Mouse (Mus musculus) MEL (cell line): ENCODE results near the gene Pphln1. TPM values are rescaled to one million over a fixed set of nuclear protein-coding genes. Genes with fewer than 3 reads are reported as not detected.
A peak's percentile ranks its signal among the peaks of the same experiment; 100 is the strongest.

ENCODE experiments used
- DNase-seq: peaks from one replicate; pipeline ENCODE4 v3.0.0; 2011; ENCODE audit warnings: low read depth, low spot score
- H3K27ac ChIP-seq: 2 replicates; pipeline ENCODE4 v1.5.1; 2012; ENCODE audit warnings: low read depth, mild to moderate bottlenecking, control low read depth, low read length, moderate library complexity; ENCODE audit not compliant: control insufficient read depth
- H3K27me3 ChIP-seq, 2 experiments: fragments of 150-350 bp in 1 of 2; sonication (generic) in 1 of 2; 2 replicates each; pipeline ENCODE4 v1.6.1; 2012; ENCODE audit warnings: low read length in 2 of 2, mild to moderate bottlenecking in 2 of 2, improper control_type of control experiment in 1 of 2, moderate library complexity in 1 of 2; ENCODE audit not compliant: insufficient read depth in 2 of 2, control insufficient read depth in 1 of 2
- H3K36me3 ChIP-seq, 2 experiments: 2 replicates each; pipeline ENCODE4 v1.6.1; 2012 to 2014; ENCODE audit warnings: low read length in 2 of 2, improper control_type of control experiment in 1 of 2, inconsistent platforms in 1 of 2, mild to moderate bottlenecking in 1 of 2; ENCODE audit not compliant: insufficient read depth in 2 of 2, control insufficient read depth in 1 of 2
- H3K4me1 ChIP-seq, 2 experiments: fragments of 150-350 bp in 1 of 2; sonication (generic) in 1 of 2; 2 replicates each; pipeline ENCODE4 v1.6.1; 2012; ENCODE audit warnings: low read length in 2 of 2, improper control_type of control experiment in 1 of 2, mild to moderate bottlenecking in 1 of 2; ENCODE audit not compliant: insufficient read depth in 2 of 2, control insufficient read depth in 1 of 2
- H3K4me3 ChIP-seq, 2 experiments: fragments of 150-350 bp in 1 of 2; sonication (generic) in 1 of 2; 2 replicates each; pipeline ENCODE4 v1.5.1; 2012; ENCODE audit warnings: low read depth in 2 of 2, low read length in 2 of 2, mild to moderate bottlenecking in 2 of 2, moderate library complexity in 2 of 2, control low read depth in 1 of 2, improper control_type of control experiment in 1 of 2; ENCODE audit not compliant: control insufficient read depth in 1 of 2, insufficient read depth in 1 of 2
- H3K79me2 ChIP-seq: 2 replicates; pipeline ENCODE4 v1.6.1; 2012; ENCODE audit warnings: mild to moderate bottlenecking, low read length, moderate library complexity; ENCODE audit not compliant: control insufficient read depth, poor library complexity, insufficient read depth
- H3K9ac ChIP-seq: 2 replicates; pipeline ENCODE4 v1.6.1; 2012; ENCODE audit warnings: low read depth, mild to moderate bottlenecking, control low read depth, low read length, moderate library complexity; ENCODE audit not compliant: control insufficient read depth, poor library complexity, severe bottlenecking
- H3K9me3 ChIP-seq: fragments of 150-350 bp; sonication (generic); replicated peaks from 2 replicates; pipeline ENCODE4 v1.6.1; 2012; ENCODE audit warnings: mild to moderate bottlenecking, low read length, improper control_type of control experiment, moderate library complexity; ENCODE audit not compliant: insufficient read depth
- BHLHE40 ChIP-seq: IDR thresholded peaks from 2 replicates; pipeline ENCODE4 v1.6.1; 2012; ENCODE audit warnings: low read depth, mild to moderate bottlenecking, inconsistent platforms, low read length, improper control_type of control experiment, borderline replicate concordance
- CTCF ChIP-seq, 3 experiments: IDR thresholded peaks in 2 of 3; conservative IDR thresholded peaks in 1 of 3; 2 replicates each; pipeline ENCODE4 v1.5.1; 2011 to 2012; ENCODE audit warnings: low read length in 3 of 3, low read depth in 2 of 3, mild to moderate bottlenecking in 2 of 3, improper control_type of control experiment in 1 of 3, inconsistent platforms in 1 of 3, mixed read lengths in 1 of 3, moderate library complexity in 1 of 3; ENCODE audit not compliant: control insufficient read depth in 1 of 3, insufficient read depth in 1 of 3, poor library complexity in 1 of 3, severe bottlenecking in 1 of 3
- E2F4 ChIP-seq: IDR thresholded peaks from 2 replicates; pipeline ENCODE4 v1.6.1; 2011; ENCODE audit warnings: low read depth, low read length, improper control_type of control experiment, borderline replicate concordance
- ELF1 ChIP-seq: IDR thresholded peaks from 2 replicates; pipeline ENCODE4 v1.6.1; 2014; ENCODE audit warnings: low read depth, mild to moderate bottlenecking, inconsistent platforms, low read length, improper control_type of control experiment, moderate library complexity
- EP300 ChIP-seq, 2 experiments: IDR thresholded peaks; 2 replicates each; pipeline ENCODE4 v1.6.1; 2011; ENCODE audit warnings: improper control_type of control experiment in 2 of 2, low read length in 2 of 2, low read depth in 1 of 2, mild to moderate bottlenecking in 1 of 2
- GABPA ChIP-seq: IDR thresholded peaks from 2 replicates; pipeline ENCODE4 v1.6.1; 2012; ENCODE audit warnings: low read depth, mild to moderate bottlenecking, inconsistent platforms, low read length, improper control_type of control experiment, moderate library complexity
- GATA1 ChIP-seq: IDR thresholded peaks from 2 replicates; pipeline ENCODE4 v1.6.1; 2011; ENCODE audit warnings: low read depth, low read length, improper control_type of control experiment
- HCFC1 ChIP-seq: IDR thresholded peaks from 2 replicates; pipeline ENCODE4 v1.6.1; 2012; ENCODE audit warnings: low read depth, mild to moderate bottlenecking, inconsistent platforms, low read length, improper control_type of control experiment, moderate library complexity
- JUND ChIP-seq: IDR thresholded peaks from 2 replicates; pipeline ENCODE4 v1.6.1; 2011; ENCODE audit warnings: low read depth, mild to moderate bottlenecking, improper control_type of control experiment, low read length
- MAX ChIP-seq: IDR thresholded peaks from 2 replicates; pipeline ENCODE4 v1.6.1; 2011; ENCODE audit warnings: low read length, improper control_type of control experiment
- MAZ ChIP-seq: IDR thresholded peaks from 2 replicates; pipeline ENCODE4 v1.6.1; 2012; ENCODE audit warnings: low read depth, mild to moderate bottlenecking, inconsistent platforms, low read length, improper control_type of control experiment
- MXI1 ChIP-seq: IDR thresholded peaks from 2 replicates; pipeline ENCODE4 v1.6.1; 2011; ENCODE audit warnings: mild to moderate bottlenecking, low read depth, low read length, improper control_type of control experiment
- MYC ChIP-seq: IDR thresholded peaks from 2 replicates; pipeline ENCODE4 v1.6.1; 2011; ENCODE audit warnings: low read depth, mild to moderate bottlenecking, low read length, improper control_type of control experiment, moderate library complexity
- POLR2A ChIP-seq, 2 experiments: IDR thresholded peaks; 2 replicates each; pipeline ENCODE4 v1.6.1; 2011 to 2012; ENCODE audit warnings: low read length in 2 of 2, mild to moderate bottlenecking in 2 of 2, control low read depth in 1 of 2, improper control_type of control experiment in 1 of 2, low read depth in 1 of 2, moderate library complexity in 1 of 2; ENCODE audit not compliant: control insufficient read depth in 1 of 2, insufficient read depth in 1 of 2, poor library complexity in 1 of 2
- POLR2AphosphoS5 ChIP-seq: IDR thresholded peaks from 2 replicates; pipeline ENCODE4 v1.6.1; 2012; ENCODE audit warnings: low read depth, borderline replicate concordance, mild to moderate bottlenecking, inconsistent platforms, low read length, moderate library complexity, mixed read lengths
- RAD21 ChIP-seq: IDR thresholded peaks from 2 replicates; pipeline ENCODE4 v1.6.1; 2011; ENCODE audit warnings: mild to moderate bottlenecking, low read depth, low read length, improper control_type of control experiment
- SMC3 ChIP-seq: IDR thresholded peaks from 2 replicates; pipeline ENCODE4 v1.6.1; 2011; ENCODE audit warnings: low read depth, low read length, improper control_type of control experiment
- TAL1 ChIP-seq: IDR thresholded peaks from 2 replicates; pipeline ENCODE4 v1.6.1; 2012; ENCODE audit warnings: mild to moderate bottlenecking, inconsistent platforms, low read length, moderate library complexity, mixed read lengths
- UBTF ChIP-seq: IDR thresholded peaks from 2 replicates; pipeline ENCODE4 v1.6.1; 2012; ENCODE audit warnings: low read depth, mild to moderate bottlenecking, inconsistent platforms, low read length, improper control_type of control experiment, moderate library complexity, borderline replicate concordance; ENCODE audit not compliant: insufficient read depth
- USF1 ChIP-seq: IDR thresholded peaks from 2 replicates; pipeline ENCODE4 v1.6.1; 2014; ENCODE audit warnings: low read depth, mild to moderate bottlenecking, inconsistent platforms, low read length, improper control_type of control experiment, moderate library complexity
- USF2 ChIP-seq, 2 experiments: IDR thresholded peaks; 2 replicates each; pipeline ENCODE4 v1.6.1; 2011 to 2012; ENCODE audit warnings: improper control_type of control experiment in 2 of 2, low read length in 2 of 2, borderline replicate concordance in 1 of 2, inconsistent platforms in 1 of 2, low read depth in 1 of 2, mild to moderate bottlenecking in 1 of 2; ENCODE audit not compliant: insufficient read depth in 1 of 2
- ZC3H11A ChIP-seq: IDR thresholded peaks from 2 replicates; pipeline ENCODE4 v1.6.1; 2012; ENCODE audit warnings: low read depth, mild to moderate bottlenecking, inconsistent platforms, low read length, improper control_type of control experiment
- ZKSCAN1 ChIP-seq: IDR thresholded peaks from 2 replicates; pipeline ENCODE4 v1.6.1; 2012; ENCODE audit warnings: low read depth, mild to moderate bottlenecking, inconsistent platforms, low read length, improper control_type of control experiment, moderate library complexity
- ZMIZ1 ChIP-seq: IDR thresholded peaks from 2 replicates; pipeline ENCODE4 v1.6.1; 2012; ENCODE audit warnings: low read depth, mild to moderate bottlenecking, inconsistent platforms, low read length, improper control_type of control experiment, moderate library complexity
- polyA plus RNA-seq, 2 experiments: library from polyadenylated mRNA; stranded (reverse) in 1 of 2; unstranded in 1 of 2; fragments of >175 nt in 1 of 2; fragments of >200 nt in 1 of 2; gene quantifications; 2 replicates each; pipeline versions ENCODE4 v1.2.1 to v1.2.4; 2012; ENCODE audit warnings: low replicate concordance in 2 of 2, low read depth in 1 of 2; ENCODE audit not compliant: insufficient read length in 2 of 2, insufficient read depth in 1 of 2, missing spikeins in 1 of 2
- total RNA-seq: library from RNA; depleted of rRNA; stranded (reverse); fragments of 300-350 nt; gene quantifications from 2 replicates; pipeline ENCODE4 v1.2.3, GENCODE M21; 2012

Pphln1 gene
- total and polyA plus RNA-seq, 3 experiments: 43.4 to 63.0 (median 50.1) TPM

- no peak for TF ChIP-seq USF2 (IDR thresholded peaks at IDR 0.05; ENCODE audit: borderline replicate concordance in 1 of 2, insufficient read depth in 1 of 2, low read depth in 1 of 2, low read length in 2 of 2)
These were observed 35.7 kb downstream of the Pphln1 start (continued) for GRCm38 (mm10) chr15:93433811-93434210.

DNA sequence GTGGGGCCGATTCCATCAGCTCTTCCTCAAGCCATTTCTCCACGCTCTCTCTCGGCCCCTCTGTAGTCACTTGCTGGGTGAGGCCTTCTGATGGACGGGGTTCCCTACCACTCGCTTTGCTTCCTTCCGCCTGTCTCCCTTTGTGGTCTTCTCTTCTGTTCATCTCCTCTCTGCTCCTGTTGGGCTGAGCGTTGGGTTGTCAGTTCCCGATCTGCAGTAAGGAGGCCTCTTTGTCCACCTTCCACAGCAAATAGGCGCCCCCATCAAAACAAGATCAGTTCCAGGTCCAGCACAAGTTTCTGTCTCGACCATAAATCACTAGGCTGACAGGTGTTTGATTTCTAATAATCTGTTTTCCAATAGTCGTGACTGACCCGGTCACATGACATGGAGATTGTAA is 37.8 kb downstream of the Pphln1 start:
- H3K36me3 ChIP-seq: peaks cover 0 to 15% of the 10 kb centered on the region in 2 experiments; a peak in 2 of 4 replicates
- no peaks in the 10 kb centered on the region; the same call in 1 of the 2 replicates for H3K79me2 ChIP-seq
- H3K27ac ChIP-seq: no peak overlapping the region
- H3K4me3 ChIP-seq: no peak overlapping the region
- H3K4me1 ChIP-seq: no peaks in the 10 kb centered on the region
- H3K27me3 ChIP-seq: no peaks in the 10 kb centered on the region
- no peaks in the 10 kb centered on the region for H3K9me3 ChIP-seq
- H3K9ac ChIP-seq: no peak overlapping the region
- DNase-seq: no peak
- TF ChIP-seq USF1 (no peak), MXI1 (no peak), ZMIZ1 (no peak), RAD21 (no peak), SMC3 (no peak), ZKSCAN1 (no peak), JUND (no peak), MYC (no peak), UBTF (no peak), GABPA (no peak), MAX (no peak), EP300 (IDR thresholded peaks at IDR 0.05; ENCODE audit: low read depth in 1 of 2, low read length in 2 of 2) (no peak), E2F4 (no peak), GATA1 (no peak), ELF1 (no peak), POLR2AphosphoS5 (no peak), MAZ (no peak), HCFC1 (no peak)
- TF ChIP-seq, all 39 proteins: peak for 0

DNA sequence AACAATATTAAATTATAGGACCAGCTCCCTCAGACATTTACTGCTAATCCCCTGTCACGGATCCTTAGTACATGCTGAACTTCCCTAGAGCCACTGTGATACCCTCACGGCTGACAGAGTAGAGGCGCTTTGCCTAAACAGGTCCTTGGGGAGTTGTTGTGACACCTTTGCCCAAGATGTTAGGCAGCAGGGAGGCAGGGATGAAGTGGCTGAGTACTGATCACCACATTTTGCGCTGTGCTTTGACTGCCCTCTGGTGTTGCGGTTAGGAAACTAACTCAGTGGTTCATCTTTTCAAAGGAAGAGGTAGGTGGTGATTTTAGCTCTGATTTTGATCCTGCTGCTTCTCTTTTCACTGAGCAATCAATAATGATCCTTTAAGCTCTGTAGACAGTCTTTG is 40.5 kb downstream of the Pphln1 start:
- Histone ChIP-seq H3K4me3 (no peak overlapping the region), H3K27me3 (no peaks in the 10 kb centered on the region), H3K36me3 (peaks cover 0 to 12% of the 10 kb centered on the region in 2 experiments; a peak in 2 of 4 replicates), H3K79me2 (no peaks in the 10 kb centered on the region; the same call in 1 of the 2 replicates), H3K9me3 (no peaks in the 10 kb centered on the region), H3K27ac (no peak overlapping the region), H3K4me1 (no peaks in the 10 kb centered on the region), H3K9ac (no peak overlapping the region)
- TF ChIP-seq GATA1 (no peak), MYC (0 out of 2 replicates have a peak, but pooled peaks have one; percentile 40), RAD21 (peak; percentile 61), ZC3H11A (peak; percentile 17; the same call in 1 of the 2 replicates), POLR2AphosphoS5 (no peak), POLR2A (IDR thresholded peaks at IDR 0.05; ENCODE audit: control insufficient read depth in 1 of 2, insufficient read depth in 1 of 2, low read depth in 1 of 2, low read length in 2 of 2, poor library complexity in 1 of 2) (0 out of 4 replicates have a peak, but pooled peaks of 1 of the 2 experiments have one; percentile 25), MXI1 (no peak), BHLHE40 (no peak), CTCF (IDR thresholded peaks at IDR 0.05 in 2 of 3, conservative IDR thresholded peaks at IDR 0.05 in 1 of 3; ENCODE audit: control insufficient read depth in 1 of 3, insufficient read depth in 1 of 3, low read depth in 2 of 3, low read length in 3 of 3, poor library complexity in 1 of 3, severe bottlenecking in 1 of 3) (peak; percentile 57 to 69 (median 67)), TAL1 (no peak), JUND (no peak), SMC3 (peak; percentile 62)
- peak; percentile 56 for DNase-seq
